Mouse (Mus musculus) T-helper 2 cell (primary cell): ENCODE results near the gene Tfrc.

Experiments
- in situ Hi-C: fragments of 300-600 bp; cut with MboI, MseI; formaldehyde crosslinking; loops from one replicate; pipeline ENCODE4 v1.15.1; 2025; ENCODE audit warnings: high pct_unique_total_duplicates

Gene Tfrc

DNA sequence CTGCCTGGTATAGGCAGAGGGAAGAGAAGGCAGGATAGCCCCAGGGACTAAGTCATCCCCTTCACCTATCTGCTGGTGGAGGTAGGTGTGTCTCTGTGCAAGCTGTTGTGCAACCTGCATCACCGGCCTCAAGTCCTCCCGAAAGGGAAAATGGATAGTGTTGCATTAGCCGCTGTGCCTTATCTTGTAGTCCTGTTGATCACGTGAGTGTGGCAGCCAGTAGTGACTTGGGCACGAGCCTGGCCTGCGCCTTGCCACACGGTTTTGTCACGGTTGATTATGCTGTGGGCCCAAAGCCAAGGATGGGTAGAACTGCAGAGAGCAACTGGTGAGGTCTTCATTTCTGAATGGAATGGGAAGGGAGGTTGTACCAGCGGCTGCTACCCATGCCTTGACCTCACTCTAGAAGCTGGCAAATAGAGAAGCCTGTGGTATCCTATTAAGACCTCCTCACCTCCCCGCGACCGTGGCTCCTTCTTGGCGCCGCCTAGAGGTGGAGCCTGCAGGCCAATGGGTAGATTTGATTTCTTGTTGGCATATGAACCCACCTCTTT, 36.7 kb downstream of the Tfrc start:
- in situ Hi-C loops: loop anchor here (5.0 kb wide), 1 partner anchor 37 kb away; no protein-coding TSS in a partner anchor

DNA sequence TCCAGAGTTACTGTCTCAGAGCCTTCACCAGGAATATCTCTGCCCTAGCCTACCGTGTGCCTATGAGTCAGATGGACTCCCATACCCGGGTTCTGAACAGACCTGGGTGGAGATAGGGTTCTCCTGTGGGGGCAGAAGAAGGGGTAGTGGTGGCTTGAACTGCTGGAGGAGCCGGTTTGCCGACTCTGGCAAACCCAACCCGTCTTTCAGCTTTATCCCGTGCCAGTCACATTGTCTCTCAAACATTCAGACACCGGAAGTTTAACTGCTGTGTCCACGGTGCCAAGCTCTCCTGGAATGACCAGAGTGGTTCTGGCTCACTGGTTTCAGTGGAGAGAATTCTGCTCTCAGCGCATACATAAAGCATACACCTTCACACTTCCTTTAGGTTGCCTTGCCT, 37.3 kb downstream of the Tfrc start:
- in situ Hi-C loops: loop anchor here (5.0 kb wide), 1 partner anchor 36 kb away; no protein-coding TSS in a partner anchor

DNA sequence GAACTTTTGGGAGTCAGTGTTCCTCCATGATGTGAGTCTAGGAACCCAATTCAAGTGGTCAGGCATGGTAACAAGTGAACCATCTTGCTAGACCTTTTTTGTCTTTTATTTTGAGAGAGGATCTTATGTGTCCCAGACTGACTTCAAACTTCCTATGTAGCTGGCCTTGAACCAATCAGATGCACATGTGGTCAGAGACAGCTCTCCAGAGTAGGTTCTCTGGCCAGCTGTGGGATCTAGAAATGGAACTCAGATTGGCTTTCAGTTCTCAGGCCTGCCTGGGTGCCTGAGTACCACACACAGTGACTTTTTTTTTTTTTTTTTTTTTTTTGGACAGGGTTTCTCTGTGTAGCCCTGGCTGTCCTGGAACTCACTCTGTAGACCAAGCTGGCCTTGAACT, 39.0 kb downstream of the Tfrc start:
- in situ Hi-C loops: loop anchor here (5.0 kb wide), 1 partner anchor 35 kb away; no protein-coding TSS in a partner anchor

DNA sequence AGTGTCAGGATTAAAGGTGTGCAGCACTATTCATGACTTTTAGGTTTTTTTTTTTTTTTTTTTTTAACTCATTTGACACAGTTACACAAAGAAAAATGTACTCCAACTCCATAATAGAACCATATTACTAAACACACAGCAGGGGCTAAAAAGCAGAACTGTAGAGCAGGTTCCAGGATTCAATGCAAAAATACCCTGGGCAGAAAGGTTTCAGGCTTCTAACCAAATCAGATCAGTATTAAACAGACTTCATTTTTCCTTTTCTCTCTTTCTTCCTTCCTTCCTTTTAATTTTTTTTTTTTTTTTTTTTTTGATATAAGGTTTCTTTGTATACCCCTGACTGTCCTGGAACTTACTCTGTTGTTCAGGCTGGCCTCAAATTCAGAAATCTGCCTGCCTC, 41.7 kb downstream of the Tfrc start:
- in situ Hi-C loops: no loop called here

DNA sequence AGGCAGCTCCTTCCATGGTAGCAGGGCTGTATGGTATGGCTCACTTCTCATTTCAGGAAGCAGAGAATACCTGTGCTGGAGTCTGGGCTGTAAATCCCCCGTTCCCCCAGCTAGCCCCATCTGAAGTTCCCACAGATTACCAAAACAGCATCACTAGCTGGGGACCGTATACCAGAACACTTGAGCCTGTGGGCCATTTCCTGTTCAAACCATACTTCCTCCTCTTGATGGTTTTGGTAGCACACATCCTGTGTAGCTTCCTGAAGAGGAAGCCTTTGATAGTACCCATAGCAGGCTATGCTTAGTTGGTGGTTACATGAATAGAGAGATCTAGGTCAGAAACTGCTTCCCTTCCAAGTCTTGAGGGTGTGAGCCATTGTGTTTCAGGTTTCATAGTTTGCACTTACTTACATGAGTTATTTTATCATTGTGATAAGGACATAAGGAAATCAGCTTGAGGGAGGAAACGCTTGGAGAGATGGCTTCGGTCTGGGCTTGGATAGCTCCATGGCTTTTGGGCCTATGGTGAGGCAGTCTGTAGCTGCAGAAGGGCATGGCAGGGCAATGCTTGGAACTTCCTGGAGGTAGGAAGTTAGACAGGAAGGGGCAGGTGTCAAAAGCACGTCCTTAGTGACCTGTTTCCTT, 42.4 kb downstream of the Tfrc start:
- in situ Hi-C loops: no loop called here

DNA sequence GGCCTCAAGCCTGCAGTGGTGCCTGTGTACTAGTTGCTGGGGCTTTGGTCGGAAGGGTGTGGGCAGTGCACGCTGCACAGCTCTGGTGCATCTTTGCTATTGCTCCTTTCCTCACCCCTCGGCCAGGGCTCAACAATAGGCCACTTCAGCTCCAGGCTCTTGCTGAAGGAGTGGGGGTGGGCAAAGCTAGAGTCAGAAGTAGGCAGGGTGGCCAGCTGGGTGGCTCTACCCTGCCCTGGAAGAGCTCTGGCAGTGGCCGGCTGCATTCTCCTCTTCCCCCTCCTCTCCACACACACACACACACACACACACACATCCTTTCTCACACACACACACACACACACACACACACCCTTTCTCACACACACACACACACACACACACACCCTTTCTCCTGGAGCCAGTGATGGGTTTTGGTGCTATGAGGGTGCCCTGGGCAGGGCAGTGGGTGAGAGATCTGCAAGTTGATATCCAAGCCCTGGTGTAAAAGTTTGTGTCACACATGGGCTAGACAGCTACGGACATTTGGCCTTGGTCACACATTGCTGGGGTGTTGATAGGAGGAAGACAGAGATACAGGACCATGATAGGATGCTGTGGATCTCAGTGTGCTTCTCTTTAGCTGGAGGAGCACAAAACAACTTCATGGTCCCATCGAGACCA, 45.5 kb downstream of the Tfrc start:
- in situ Hi-C loops: no loop called here

DNA sequence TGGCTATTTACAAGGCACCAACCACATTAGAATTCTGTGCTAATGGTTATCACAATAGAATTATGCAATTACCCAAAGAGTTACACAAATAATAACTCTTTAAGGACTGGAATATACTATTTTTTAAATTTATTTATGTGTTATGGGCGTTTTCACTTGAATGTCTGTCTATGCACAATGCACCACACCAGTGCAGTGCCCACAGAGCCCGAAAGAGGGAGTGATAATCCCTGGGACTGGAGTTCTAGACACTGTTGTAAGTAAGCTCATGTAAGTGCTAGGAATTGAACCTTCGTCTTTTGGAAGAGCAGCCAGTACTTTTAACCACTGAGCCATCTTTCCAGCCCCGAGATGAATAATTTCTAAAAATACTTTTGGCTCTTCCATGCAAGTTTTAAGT, 46.8 kb downstream of the Tfrc start:
- in situ Hi-C loops: no loop called here

DNA sequence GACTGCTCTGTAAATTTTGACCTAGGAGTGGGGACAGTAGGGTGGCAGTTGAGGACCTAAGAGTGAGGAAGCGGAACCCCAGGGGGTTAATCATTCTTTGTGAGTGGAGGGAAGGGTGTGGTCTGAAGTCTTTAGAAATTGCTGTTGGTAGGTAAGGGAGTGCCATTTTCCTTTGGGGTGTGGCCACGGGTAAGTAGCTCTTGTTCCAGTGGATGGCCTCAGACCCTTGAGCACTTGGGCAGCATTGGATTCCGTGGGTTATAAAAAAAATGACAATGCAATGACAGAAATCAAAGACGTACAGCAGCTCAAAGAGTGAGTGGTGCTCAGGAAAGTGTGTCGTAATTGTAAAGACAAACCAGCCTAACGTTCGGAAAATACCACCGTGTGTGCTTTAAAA, 47.6 kb downstream of the Tfrc start:
- in situ Hi-C loops: no loop called here

DNA sequence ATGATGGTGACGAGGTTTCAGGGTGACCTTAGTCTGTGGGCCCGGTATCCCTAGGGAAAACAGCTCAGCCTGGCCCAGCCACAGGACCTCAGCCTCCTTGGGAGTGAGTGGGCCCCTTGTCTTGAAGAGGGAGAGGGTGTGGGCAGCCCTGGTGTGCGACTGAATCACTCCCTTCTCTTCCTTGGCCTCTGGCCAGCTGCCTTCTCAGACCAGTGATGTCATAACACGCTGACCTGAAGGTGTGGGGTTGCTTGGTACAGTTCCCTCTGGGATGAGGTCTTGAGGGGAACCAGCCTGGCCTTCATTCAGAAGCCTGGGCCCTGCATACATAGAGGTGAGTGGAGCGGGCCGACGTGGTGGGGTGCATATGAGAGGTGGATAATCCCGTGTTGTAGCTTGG, 48.1 kb downstream of the Tfrc start:
- in situ Hi-C loops: no loop called here

DNA sequence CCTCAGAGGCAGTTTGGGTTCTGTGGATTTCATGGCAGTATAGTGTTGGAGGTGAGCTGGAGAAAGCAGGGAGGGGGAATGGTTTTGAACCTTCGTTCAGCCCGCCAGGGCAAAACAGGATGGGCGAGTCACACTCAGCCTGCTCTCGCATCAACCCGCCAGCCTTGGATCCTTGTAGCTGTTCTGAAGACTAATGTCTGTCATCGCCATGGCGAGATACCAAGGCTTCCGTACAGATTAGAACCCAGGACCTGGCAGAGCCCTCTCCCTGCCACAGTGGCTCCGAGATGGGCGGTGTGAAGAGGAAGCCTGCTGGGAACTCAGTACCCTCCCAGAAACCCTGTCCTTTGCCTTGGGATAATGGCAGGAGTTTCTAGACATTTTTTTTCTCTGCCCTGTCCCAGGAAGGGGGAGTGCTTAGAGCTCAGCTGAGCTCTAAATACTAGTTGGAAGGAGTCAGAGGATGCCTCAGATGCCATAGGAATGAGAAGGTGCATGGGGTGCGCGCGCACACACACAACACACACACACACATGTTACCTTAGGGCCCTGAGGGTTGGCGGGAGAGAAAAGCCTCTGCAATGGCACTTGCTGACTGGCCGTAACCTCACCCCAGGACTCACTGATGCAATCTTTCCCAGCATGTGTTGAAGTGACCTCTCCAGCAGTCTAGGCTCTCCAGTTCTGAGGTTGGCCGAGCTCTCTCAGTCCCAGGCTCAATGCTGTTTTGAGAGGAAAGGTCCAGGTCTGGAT, 49.0 kb downstream of the Tfrc start:
- in situ Hi-C loops: no loop called here

DNA sequence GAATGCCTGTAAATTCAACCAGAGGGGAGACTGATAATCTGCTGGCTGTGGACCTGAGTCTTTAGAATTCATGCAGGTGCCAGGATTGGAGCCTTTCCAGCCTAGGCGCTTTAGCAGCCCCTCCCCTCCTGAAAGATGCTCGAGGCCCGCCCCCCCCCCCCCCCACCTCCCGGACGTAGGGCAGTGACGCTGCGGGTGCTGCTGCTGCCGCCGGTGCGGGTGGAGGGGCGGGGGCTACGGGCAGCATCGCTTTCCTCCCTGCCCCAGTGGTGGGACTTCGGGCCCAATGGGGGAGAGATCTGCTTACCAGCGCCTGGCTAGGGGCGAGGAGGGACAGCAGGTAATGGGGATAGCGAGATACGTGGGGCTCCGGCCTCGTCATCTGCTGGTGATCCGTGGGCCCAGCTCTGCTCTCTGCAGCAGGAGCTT, 50.0 kb downstream of the Tfrc start:
- in situ Hi-C loops: no loop called here

DNA sequence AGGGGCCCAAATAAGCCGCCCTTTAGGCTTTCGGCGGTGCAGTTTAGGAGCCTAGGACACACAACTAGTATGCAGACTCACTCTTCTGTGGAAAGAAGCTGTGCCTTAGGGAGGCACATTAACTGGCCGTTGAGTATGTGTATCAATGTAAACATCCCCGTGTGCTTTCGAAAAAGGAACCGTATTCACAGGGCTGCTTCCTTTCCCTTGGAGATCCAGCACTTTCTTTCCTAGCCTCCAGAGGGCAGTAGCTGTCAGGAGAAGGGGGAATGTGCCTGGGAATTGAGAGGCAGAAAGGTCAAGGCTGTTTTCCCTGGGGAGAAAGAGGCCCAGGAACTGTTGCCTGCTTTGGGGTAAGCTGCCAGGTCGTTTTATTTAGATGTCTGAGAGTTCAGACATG, 50.7 kb downstream of the Tfrc start:
- in situ Hi-C loops: no loop called here

DNA sequence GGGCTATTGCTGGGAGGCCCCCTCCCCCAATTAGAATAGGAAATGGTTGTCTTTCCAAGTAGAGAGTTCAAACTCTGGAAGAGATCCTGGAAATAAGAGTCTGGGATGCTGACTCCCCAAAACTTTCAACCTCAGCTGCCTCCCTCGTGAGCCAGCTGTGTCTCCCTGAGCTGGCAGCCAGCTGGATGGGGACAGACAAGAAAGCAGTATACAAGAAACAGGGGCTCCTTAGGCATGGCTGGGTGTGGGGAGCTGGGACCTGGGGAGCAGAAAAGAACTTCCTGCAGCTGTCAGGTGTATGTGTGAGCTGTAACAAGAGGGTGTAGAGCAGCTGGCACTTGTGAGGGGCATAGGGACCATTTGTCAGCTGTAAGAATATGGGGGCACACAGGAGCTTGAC, 51.4 kb downstream of the Tfrc start:
- in situ Hi-C loops: no loop called here

DNA sequence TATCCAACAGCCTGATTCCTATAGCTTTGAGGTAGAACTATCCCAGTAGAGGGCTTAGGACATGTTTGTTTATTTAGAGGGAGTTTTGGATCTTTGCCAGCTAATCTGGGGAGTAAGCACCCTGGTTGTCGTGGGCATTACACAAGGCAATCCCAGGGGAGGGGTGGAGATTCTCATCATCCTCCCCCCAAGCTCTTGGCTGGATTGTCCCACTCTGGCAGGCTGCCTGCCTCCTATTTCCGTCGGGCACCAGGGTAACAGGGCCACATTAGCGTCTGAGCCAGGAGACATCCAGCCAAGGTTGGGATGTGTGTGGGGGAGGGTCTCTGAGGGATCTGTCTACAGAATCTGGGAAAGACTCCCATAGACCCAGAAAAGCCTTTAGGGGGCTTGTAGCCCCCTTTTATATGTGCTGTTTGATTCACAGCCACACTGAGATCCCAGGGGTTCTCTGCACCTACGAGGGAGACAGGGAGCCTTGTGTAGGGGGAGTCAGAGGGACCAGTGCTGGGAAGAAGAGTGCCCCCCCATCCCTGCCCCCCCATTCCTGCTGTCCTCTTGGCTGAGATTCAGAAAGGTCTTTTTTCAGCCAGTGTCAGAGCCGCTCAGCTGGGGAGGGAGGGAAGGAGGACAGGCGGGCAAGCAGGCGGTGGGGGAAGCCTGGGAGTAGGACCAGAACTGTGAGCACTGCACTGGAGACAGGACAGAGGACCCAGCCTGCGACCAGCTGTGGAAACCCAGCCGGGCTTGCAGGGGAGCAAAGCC, 52.0 kb downstream of the Tfrc start:
- in situ Hi-C loops: no loop called here

DNA sequence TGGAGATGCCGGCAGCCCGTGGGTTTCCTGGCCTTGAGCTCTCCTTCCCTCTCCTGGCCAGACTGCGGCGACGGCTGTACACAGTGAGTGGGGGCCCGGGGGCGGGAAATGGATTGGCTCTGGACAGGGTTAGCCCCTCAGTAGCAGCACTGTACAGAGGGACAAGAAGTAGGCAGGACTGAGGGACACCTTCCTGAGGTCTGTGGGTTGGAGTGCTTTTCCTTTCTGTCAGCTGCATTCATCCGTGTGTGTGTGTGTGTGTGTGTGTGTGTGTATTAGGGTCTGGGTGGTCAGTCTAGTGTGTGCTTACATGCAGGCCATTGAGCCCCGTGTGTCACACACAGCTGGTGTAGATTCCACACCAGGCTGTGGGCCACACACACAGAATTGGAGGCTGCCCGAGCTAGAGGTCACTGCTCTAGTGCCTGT, 52.8 kb downstream of the Tfrc start:
- in situ Hi-C loops: no loop called here

DNA sequence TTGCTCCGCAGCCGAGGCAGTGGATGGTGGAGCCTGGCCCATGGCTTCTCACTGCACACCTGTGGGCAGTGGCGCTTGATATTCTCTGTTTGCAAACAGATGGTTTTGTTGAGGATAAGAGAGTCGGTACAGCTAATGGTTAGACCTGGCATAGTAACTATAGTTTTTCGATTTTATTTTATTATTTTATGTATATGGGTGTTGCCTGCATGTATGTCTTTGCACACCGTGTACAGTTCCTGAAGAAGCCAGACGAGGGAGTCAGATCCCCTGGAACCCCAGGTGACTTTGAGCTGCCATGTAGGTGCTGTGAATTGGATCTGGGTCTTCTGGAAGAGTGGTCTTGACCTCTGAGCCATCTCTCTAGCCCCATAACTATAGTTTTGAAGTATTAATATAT, 53.7 kb downstream of the Tfrc start:
- in situ Hi-C loops: no loop called here

DNA sequence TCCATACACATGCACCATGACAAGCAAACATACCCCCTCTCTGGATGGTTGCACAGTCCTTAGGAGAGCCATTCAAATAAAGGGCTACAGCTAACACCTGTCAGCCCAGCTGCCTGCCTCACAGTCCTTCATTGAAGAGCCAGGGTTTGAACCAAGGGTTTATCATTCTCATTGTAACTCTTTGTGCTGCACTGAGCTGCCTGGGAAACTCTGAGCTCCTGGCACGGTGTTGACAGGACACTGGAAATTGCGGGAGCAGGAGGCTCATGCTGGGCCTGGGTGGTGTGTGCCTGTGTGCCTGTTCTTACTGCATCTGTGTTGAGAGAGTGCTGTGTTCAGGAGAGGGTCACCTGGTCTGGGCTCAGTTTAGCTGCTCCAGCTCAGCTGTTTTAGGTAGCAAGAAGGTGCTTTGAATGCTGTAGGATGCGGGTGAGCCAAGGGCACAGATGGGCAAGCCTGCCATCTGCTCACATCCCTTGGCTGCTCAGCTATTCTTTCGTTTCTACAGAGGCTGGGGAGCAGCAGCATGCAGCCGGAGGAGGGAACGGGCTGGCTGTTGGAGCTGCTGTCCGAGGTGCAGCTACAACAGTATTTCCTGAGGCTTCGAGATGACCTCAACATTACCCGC, 54.6 kb downstream of the Tfrc start:
- in situ Hi-C loops: no loop called here

DNA sequence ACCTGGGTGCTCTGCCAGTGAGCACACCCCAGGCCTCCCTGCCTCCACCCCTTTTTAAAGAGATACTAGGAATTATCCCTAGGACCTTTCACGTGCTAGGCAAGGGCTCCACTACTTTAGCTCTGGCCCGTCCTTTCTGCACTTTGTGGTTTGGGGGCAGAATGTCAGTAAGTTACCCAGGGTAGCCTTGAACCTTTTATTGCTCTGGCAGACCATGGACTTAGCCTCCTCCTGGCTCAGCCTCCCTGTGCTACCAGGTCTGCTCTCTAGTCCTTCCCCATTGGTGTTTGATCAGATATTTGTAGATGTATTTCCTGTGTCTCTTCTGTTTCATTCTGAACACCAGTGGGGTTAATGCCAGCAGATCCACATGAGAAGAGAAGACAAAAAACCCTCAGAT, 55.5 kb downstream of the Tfrc start:
- in situ Hi-C loops: no loop called here

DNA sequence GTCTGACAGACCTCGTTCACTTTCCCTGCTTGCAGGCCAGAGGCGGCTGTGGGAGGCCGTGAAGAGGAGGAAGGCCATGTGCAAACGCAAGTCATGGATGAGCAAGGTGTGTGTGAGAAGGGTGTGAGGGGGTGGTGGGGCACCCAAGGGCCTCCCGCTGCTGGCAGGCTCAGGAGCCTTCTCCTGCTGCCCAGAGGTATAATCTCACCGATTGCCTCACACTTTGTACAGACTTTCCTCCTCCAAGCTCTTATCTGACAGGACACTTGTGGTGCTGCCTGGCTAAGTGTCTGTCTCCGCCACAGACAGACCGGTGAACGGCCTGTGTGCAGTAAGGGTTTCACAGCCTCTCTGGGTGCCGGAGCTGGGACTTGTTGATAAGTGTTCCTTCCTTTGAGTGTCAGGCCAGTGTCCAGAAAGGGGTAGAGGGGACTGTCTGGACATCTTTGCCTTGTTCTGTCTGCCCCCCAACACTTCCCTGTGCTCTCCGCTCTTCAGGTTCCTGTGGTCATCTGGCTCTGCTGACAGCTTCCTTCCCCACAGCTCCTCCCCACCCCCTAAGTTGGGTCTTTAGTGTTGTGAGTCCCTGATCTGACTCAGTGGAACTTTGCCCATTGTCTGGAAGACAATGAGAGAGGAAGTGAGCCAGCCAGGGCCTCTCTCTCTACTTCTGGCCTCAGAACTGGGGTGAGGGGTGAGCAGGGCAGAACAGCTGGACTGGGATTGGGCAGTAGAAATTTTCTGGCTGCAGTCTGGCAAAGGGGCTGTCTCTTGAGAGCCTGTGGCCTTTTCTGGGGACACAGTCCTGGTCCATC, 57.3 kb downstream of the Tfrc start:
- in situ Hi-C loops: no loop called here
